Mouse (Mus musculus) limb, embryonic 15.5 days (tissue): ENCODE measurements at regions not wholly inside any gene's neighbourhood (a gene's known extent, or its start where the extent isn't known, plus 50 kb on each side); places are given as distances from the start of the nearest gene placed in this dataset.

ENCODE experiments used
- ATAC-seq: fragments of 200-750 bp; cut with Nextera tagmentation; 2 replicates; pipeline ENCODE4 v1.8.0; 2017; ENCODE audit warnings: low read depth, moderate TSS enrichment; ENCODE audit not compliant: insufficient number of reproducible peaks, low FRiP score, low TSS enrichment
- H3K27ac ChIP-seq: fragments of 300-500 bp; sonication (generic); 2 replicates; pipeline ENCODE4 v1.5.1; 2015; ENCODE audit warnings: moderate library complexity, mild to moderate bottlenecking, inconsistent platforms
- H3K27me3 ChIP-seq: fragments of 300-500 bp; sonication (generic); 2 replicates; pipeline ENCODE4 v1.6.1; 2015; ENCODE audit warnings: inconsistent platforms
- H3K36me3 ChIP-seq: fragments of 300-500 bp; sonication (generic); 2 replicates; pipeline ENCODE4 v1.6.1; 2015; ENCODE audit warnings: inconsistent platforms
- H3K4me1 ChIP-seq: fragments of 300-500 bp; sonication (generic); 2 replicates; pipeline ENCODE4 v1.6.1; 2015; ENCODE audit warnings: inconsistent platforms
- H3K4me2 ChIP-seq: fragments of 300-500 bp; sonication (generic); 2 replicates; pipeline ENCODE4 v1.6.1; 2015; ENCODE audit warnings: mild to moderate bottlenecking, inconsistent platforms
- H3K4me3 ChIP-seq: fragments of 300-500 bp; sonication (generic); 2 replicates; pipeline ENCODE4 v1.5.1; 2015; ENCODE audit warnings: mild to moderate bottlenecking, inconsistent platforms
- H3K9ac ChIP-seq: fragments of 300-500 bp; sonication (generic); 2 replicates; pipeline ENCODE4 v1.6.1; 2015; ENCODE audit warnings: inconsistent platforms
- H3K9me3 ChIP-seq: fragments of 300-500 bp; sonication (generic); 2 replicates; pipeline ENCODE4 v1.6.1; 2016; ENCODE audit warnings: inconsistent platforms
- WGBS: fragments of 180-500 bp; shearing (Covaris S2); methylation state at CpG from one replicate; pipeline ENCODE4 v1.1.7; 2015; 5-methylcytosine and 5-hydroxymethylcytosine counted together

- no peaks in the 10 kb centered on the region for H3K9me3 ChIP-seq
- H3K27me3 ChIP-seq = no peaks in the 10 kb centered on the region
- no peak overlapping the region for H3K4me3 ChIP-seq
- no peak overlapping the region for H3K9ac ChIP-seq
- no peak overlapping the region for H3K4me2 ChIP-seq
- no peak for ATAC-seq
- peaks cover 48% of the 10 kb centered on the region for H3K4me1 ChIP-seq
- H3K36me3 ChIP-seq = peaks cover 14% of the 10 kb centered on the region; the same call in 1 of the 2 replicates
- 95% methylated on average over 16 of the region's 16 CpGs for WGBS
- no peak overlapping the region for H3K27ac ChIP-seq
Observed at GRCm38 (mm10) chr17:47145590-47145989, 135.2 kb upstream of the Ubr2 start.

- H3K4me2 ChIP-seq = no peak overlapping the region
- H3K4me1 ChIP-seq = peaks cover 45% of the 10 kb centered on the region
- H3K36me3 ChIP-seq = peaks cover 14% of the 10 kb centered on the region; the same call in 1 of the 2 replicates
- ATAC-seq = no peak
- no peaks in the 10 kb centered on the region for H3K27me3 ChIP-seq
- no peaks in the 10 kb centered on the region for H3K9me3 ChIP-seq
- no peak overlapping the region for H3K27ac ChIP-seq
- 77% methylated on average over 9 of the region's 9 CpGs for WGBS
- no peak overlapping the region for H3K9ac ChIP-seq
- no peak overlapping the region for H3K4me3 ChIP-seq
Observed at GRCm38 (mm10) chr17:47144996-47145395, 134.6 kb upstream of the Ubr2 start.

GRCm38 (mm10) chr17:47144460-47144859 lies 134.1 kb upstream of the Ubr2 start:
- no peaks in the 10 kb centered on the region for H3K9me3 ChIP-seq
- no peak overlapping the region for H3K4me2 ChIP-seq
- peaks cover 45% of the 10 kb centered on the region for H3K4me1 ChIP-seq
- H3K9ac ChIP-seq = no peak overlapping the region
- no peaks in the 10 kb centered on the region for H3K27me3 ChIP-seq
- no peak overlapping the region for H3K4me3 ChIP-seq
- WGBS = 65% methylated on average over 7 of the region's 7 CpGs
- no peak for ATAC-seq
- no peak overlapping the region for H3K27ac ChIP-seq
- H3K36me3 ChIP-seq = peaks cover 14% of the 10 kb centered on the region; the same call in 1 of the 2 replicates

- Histone ChIP-seq H3K36me3 (peaks cover 14% of the 10 kb centered on the region; the same call in 1 of the 2 replicates), H3K9me3 (no peaks in the 10 kb centered on the region), H3K9ac (no peak overlapping the region), H3K4me2 (peak overlapping the region; percentile 79; the same call in 1 of the 2 replicates), H3K4me1 (peaks cover 48% of the 10 kb centered on the region), H3K27me3 (no peaks in the 10 kb centered on the region), H3K4me3 (no peak overlapping the region), H3K27ac (no peak overlapping the region)
- ATAC-seq = no peak
- WGBS = 46% methylated on average over 7 of the region's 7 CpGs
Observed at GRCm38 (mm10) chr17:47143898-47144297, 133.5 kb upstream of the Ubr2 start.

GRCm38 (mm10) chr17:47142885-47143284 lies 132.5 kb upstream of the Ubr2 start:
- Histone ChIP-seq H3K36me3 (0 out of 2 replicates have a peak, but pooled peaks cover 5% of the 10 kb centered on the region), H3K9me3 (no peaks in the 10 kb centered on the region), H3K4me2 (peak overlapping the region; percentile 79), H3K27ac (0 out of 2 replicates have a peak overlapping the region, but pooled peaks have one; percentile 33), H3K9ac (0 out of 2 replicates have a peak overlapping the region, but pooled peaks have one; percentile 17), H3K4me1 (peaks cover 46% of the 10 kb centered on the region), H3K27me3 (no peaks in the 10 kb centered on the region), H3K4me3 (peak overlapping the region; percentile 57)
- 10% methylated on average over 7 of the region's 7 CpGs for WGBS
- no peak for ATAC-seq

- H3K4me1 ChIP-seq = peaks cover 44% of the 10 kb centered on the region
- peak overlapping the region; percentile 57 for H3K4me3 ChIP-seq
- peak overlapping the region; percentile 98 for H3K27ac ChIP-seq
- H3K36me3 ChIP-seq = 0 out of 2 replicates have a peak, but pooled peaks cover 4% of the 10 kb centered on the region
- no peaks in the 10 kb centered on the region for H3K9me3 ChIP-seq
- WGBS = 2% methylated on average over 7 of the region's 7 CpGs
- H3K9ac ChIP-seq = peak overlapping the region; percentile 65
- no peaks in the 10 kb centered on the region for H3K27me3 ChIP-seq
- ATAC-seq = no peak
- peak overlapping the region; percentile 79 for H3K4me2 ChIP-seq
Observed at GRCm38 (mm10) chr17:47142276-47142675, 131.9 kb upstream of the Ubr2 start.

- 0% methylated on average over 12 of the region's 12 CpGs for WGBS
- Histone ChIP-seq H3K9ac (peak overlapping the region; percentile 65), H3K9me3 (no peaks in the 10 kb centered on the region), H3K4me1 (peaks cover 42% of the 10 kb centered on the region), H3K4me3 (peak overlapping the region; percentile 57), H3K36me3 (0 out of 2 replicates have a peak, but pooled peaks cover 4% of the 10 kb centered on the region), H3K4me2 (peak overlapping the region; percentile 79), H3K27ac (peak overlapping the region; percentile 98), H3K27me3 (no peaks in the 10 kb centered on the region)
- no peak for ATAC-seq
Observed at GRCm38 (mm10) chr17:47141843-47142215, 131.5 kb upstream of the Ubr2 start.

GRCm38 (mm10) chr17:47140969-47141842 lies 130.8 kb upstream of the Ubr2 start:
- Histone ChIP-seq H3K9ac (peak overlapping the region; percentile 65), H3K4me2 (peak overlapping the region; percentile 79), H3K4me1 (peaks cover 40% of the 10 kb centered on the region), H3K9me3 (no peaks in the 10 kb centered on the region), H3K27ac (peak overlapping the region; percentile 98), H3K27me3 (no peaks in the 10 kb centered on the region), H3K36me3 (0 out of 2 replicates have a peak, but pooled peaks cover 4% of the 10 kb centered on the region), H3K4me3 (peak overlapping the region; percentile 57)
- ATAC-seq = peak; percentile 76
- WGBS = under 1% methylated on average over 35 of the region's 35 CpGs

GRCm38 (mm10) chr17:47140241-47140968 lies 130.0 kb upstream of the Ubr2 start:
- Histone ChIP-seq H3K36me3 (no peaks in the 10 kb centered on the region), H3K27ac (peak overlapping the region; percentile 98), H3K9ac (peak overlapping the region; percentile 65), H3K4me3 (peak overlapping the region; percentile 57), H3K4me2 (peak overlapping the region; percentile 79), H3K9me3 (no peaks in the 10 kb centered on the region), H3K4me1 (peaks cover 40% of the 10 kb centered on the region), H3K27me3 (no peaks in the 10 kb centered on the region)
- ATAC-seq = peak; percentile 36; the same call in 1 of the 2 replicates
- under 1% methylated on average over 48 of the region's 53 CpGs for WGBS

- Histone ChIP-seq H3K4me1 (peaks cover 34% of the 10 kb centered on the region), H3K9ac (peak overlapping the region; percentile 65), H3K27ac (peak overlapping the region; percentile 98), H3K27me3 (no peaks in the 10 kb centered on the region), H3K4me2 (peak overlapping the region; percentile 79), H3K36me3 (no peaks in the 10 kb centered on the region), H3K4me3 (peak overlapping the region; percentile 57), H3K9me3 (no peaks in the 10 kb centered on the region)
- ATAC-seq = peak; percentile 92
- WGBS = 0% methylated on average over 32 of the region's 34 CpGs
Observed at GRCm38 (mm10) chr17:47139730-47140231, 129.4 kb upstream of the Ubr2 start.

- WGBS = 1% methylated on average over 27 of the region's 27 CpGs
- H3K9ac ChIP-seq = peak overlapping the region; percentile 33; the same call in 1 of the 2 replicates
- no peak for ATAC-seq
Observed at GRCm38 (mm10) chr17:47139171-47139617, 128.8 kb upstream of the Ubr2 start.

More at GRCm38 (mm10) chr17:47139171-47139617, 128.8 kb upstream of the Ubr2 start:
- H3K36me3 ChIP-seq = no peaks in the 10 kb centered on the region
- peaks cover 28% of the 10 kb centered on the region for H3K4me1 ChIP-seq
- H3K27me3 ChIP-seq = no peaks in the 10 kb centered on the region
- H3K4me3 ChIP-seq = peak overlapping the region; percentile 57
- peak overlapping the region; percentile 98 for H3K27ac ChIP-seq
- peak overlapping the region; percentile 79 for H3K4me2 ChIP-seq
- H3K9me3 ChIP-seq = no peaks in the 10 kb centered on the region
